Mouse (Mus musculus): ENCODE data around the gene Tspan14. TPM values are rescaled to one million over a fixed set of nuclear protein-coding genes. Genes with fewer than 3 reads are reported as not detected.

Tspan14 gene
- polyA plus RNA-seq, 2 experiments = 22.0 to 25.4 TPM

DNA sequence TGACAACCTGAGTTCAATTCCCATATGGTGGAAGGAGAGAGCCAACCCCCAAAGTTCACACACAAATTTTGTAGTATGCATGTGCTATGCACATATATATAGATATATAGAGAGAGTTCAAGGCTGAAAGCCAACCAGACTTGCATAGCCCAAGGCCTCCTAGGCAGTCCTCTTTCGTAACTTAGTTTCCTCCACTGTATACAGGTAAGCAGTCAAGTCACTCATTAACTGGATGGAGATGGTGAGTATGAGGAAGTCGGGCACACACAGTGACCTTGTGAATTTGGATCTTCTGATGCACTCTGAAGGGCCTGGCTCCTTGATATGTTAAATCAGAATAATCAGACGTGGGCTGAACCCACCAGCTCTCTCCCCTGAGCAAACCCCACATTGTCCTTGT lies 68.7 kb downstream of the Tspan14 start:
- H3K9ac ChIP-seq (replicated peaks) = no peak overlapping the region
- no peaks in the 10 kb centered on the region for H3K9me3 ChIP-seq (ENCODE audit: control insufficient read depth, low read length)
- peaks cover 0 to 19% of the 10 kb centered on the region in 2 experiments; a peak in 3 of 4 replicates for H3K4me1 ChIP-seq (replicated peaks; ENCODE audit: control insufficient read depth in 2 of 2, insufficient read depth in 2 of 2, low read length in 1 of 2)
- ATAC-seq (ENCODE audit: insufficient read depth) = 0 out of 2 replicates have a peak, but pooled peaks have one; percentile 34
- no peak overlapping the region for H3K4me2 ChIP-seq (ENCODE audit: low read depth)
- no peak overlapping the region for H3K27ac ChIP-seq
- H3K36me3 ChIP-seq (replicated peaks; ENCODE audit: control insufficient read depth, insufficient read depth, low read depth) = no peaks in the 10 kb centered on the region
- no peak overlapping the region for H3K4me3 ChIP-seq (ENCODE audit: insufficient read depth in 1 of 2, low read depth in 2 of 2, low read length in 2 of 2)
- no peak for DNase-seq (ENCODE audit: low read depth in 3 of 3, low spot score in 3 of 3)
- WGBS (ENCODE audit: insufficient replicate concordance) = 65% methylated on average over 3 of the region's 3 CpGs
- no peak for TF ChIP-seq CTCF (IDR thresholded peaks at IDR 0.05; ENCODE audit: low read depth)
- no peak for TF ChIP-seq EP300 (IDR thresholded peaks at IDR 0.05; ENCODE audit: low read depth)
- no peaks in the 10 kb centered on the region for H3K27me3 ChIP-seq (ENCODE audit: control insufficient read depth, insufficient read depth, low read length)

DNA sequence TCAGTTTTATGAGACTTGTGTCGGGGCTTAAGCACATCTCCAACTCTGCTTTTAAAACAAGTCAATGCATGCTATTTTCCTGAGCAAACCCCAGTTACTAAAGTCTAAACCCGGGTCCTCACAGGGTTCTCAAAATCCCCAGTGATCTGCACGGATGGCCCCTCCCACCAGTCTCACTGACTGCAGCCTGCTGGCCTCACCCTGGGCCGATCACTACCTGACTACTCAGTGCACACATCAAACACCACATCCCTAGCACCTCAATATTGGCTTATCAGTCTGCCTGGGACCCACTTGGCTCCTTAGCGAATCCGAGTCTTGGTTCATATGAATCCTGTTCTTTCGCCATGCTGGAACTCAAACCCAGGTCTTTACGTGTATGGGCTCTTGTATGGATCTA lies 70.9 kb downstream of the Tspan14 start:
- Histone ChIP-seq H3K36me3 (replicated peaks; ENCODE audit: control insufficient read depth, insufficient read depth, low read depth) (no peaks in the 10 kb centered on the region), H3K4me1 (replicated peaks; ENCODE audit: control insufficient read depth in 2 of 2, insufficient read depth in 2 of 2, low read length in 1 of 2) (peaks cover 0 to 12% of the 10 kb centered on the region in 2 experiments; a peak in 3 of 4 replicates), H3K9me3 (ENCODE audit: control insufficient read depth, low read length) (no peaks in the 10 kb centered on the region), H3K9ac (replicated peaks) (no peak overlapping the region), H3K27me3 (ENCODE audit: control insufficient read depth, insufficient read depth, low read length) (no peaks in the 10 kb centered on the region), H3K4me3 (ENCODE audit: insufficient read depth in 1 of 2, low read depth in 2 of 2, low read length in 2 of 2) (no peak overlapping the region), H3K4me2 (ENCODE audit: low read depth) (no peak overlapping the region), H3K27ac (no peak overlapping the region)
- WGBS (ENCODE audit: insufficient replicate concordance) = 56% methylated on average over 8 of the region's 8 CpGs
- DNase-seq (ENCODE audit: low read depth in 3 of 3, low spot score in 3 of 3) = no peak
- TF ChIP-seq CTCF (IDR thresholded peaks at IDR 0.05; ENCODE audit: low read depth) (no peak), EP300 (IDR thresholded peaks at IDR 0.05; ENCODE audit: low read depth) (no peak)
- no peak for ATAC-seq (ENCODE audit: insufficient read depth)

DNA sequence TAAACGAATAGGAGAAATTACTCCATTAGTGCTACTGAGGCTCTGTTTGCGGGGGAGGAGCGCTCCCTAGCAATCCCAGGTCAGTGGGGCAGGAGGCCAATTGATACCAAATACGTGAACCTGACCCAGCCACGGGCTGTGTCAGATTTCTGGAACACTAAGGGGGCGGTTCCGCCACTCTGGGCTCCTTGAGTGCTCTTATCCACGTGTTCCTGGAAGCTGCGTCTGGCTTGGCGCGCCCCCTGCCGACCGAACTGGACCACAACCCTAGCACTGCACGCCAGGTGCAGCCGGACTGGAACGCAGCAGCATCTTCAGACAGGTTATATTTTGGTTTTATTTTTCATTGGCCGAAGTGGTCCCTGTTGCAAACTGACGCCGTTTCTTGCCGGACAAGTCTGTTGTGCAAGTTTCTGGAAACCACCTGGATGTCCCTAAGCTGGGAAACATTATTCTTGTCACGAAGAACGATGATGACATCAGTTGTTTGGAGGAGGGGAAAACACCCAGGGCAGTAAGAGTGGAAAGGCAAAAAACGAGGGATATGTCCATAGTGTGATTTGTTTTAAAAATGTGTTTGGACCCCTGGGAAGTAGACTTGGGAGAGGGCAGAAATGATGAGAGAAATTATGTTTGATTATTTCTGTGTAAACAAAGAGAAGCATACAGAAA lies 71.9 kb downstream of the Tspan14 start:
- no peaks in the 10 kb centered on the region for H3K27me3 ChIP-seq (ENCODE audit: control insufficient read depth, insufficient read depth, low read length)
- 11% methylated on average over 23 of the region's 23 CpGs for WGBS (ENCODE audit: insufficient replicate concordance)
- TF ChIP-seq CTCF (IDR thresholded peaks at IDR 0.05; ENCODE audit: low read depth) (peak; percentile 95), EP300 (IDR thresholded peaks at IDR 0.05; ENCODE audit: low read depth) (no peak)
- no peak overlapping the region for H3K9ac ChIP-seq (replicated peaks)
- no peak overlapping the region for H3K4me3 ChIP-seq (ENCODE audit: insufficient read depth in 1 of 2, low read depth in 2 of 2, low read length in 2 of 2)
- no peak overlapping the region for H3K27ac ChIP-seq
- no peak overlapping the region for H3K4me2 ChIP-seq (ENCODE audit: low read depth)
- peaks cover 0 to 12% of the 10 kb centered on the region in 2 experiments; a peak in 3 of 4 replicates for H3K4me1 ChIP-seq (replicated peaks; ENCODE audit: control insufficient read depth in 2 of 2, insufficient read depth in 2 of 2, low read length in 1 of 2)
- DNase-seq (ENCODE audit: low read depth in 3 of 3, low spot score in 3 of 3) = peak; percentile 25 to 40 (median 39)
- ATAC-seq (ENCODE audit: insufficient read depth) = peak; percentile 66; the same call in 1 of the 2 replicates
- H3K9me3 ChIP-seq (ENCODE audit: control insufficient read depth, low read length) = no peaks in the 10 kb centered on the region
- H3K36me3 ChIP-seq (replicated peaks; ENCODE audit: control insufficient read depth, insufficient read depth, low read depth) = no peaks in the 10 kb centered on the region

DNA sequence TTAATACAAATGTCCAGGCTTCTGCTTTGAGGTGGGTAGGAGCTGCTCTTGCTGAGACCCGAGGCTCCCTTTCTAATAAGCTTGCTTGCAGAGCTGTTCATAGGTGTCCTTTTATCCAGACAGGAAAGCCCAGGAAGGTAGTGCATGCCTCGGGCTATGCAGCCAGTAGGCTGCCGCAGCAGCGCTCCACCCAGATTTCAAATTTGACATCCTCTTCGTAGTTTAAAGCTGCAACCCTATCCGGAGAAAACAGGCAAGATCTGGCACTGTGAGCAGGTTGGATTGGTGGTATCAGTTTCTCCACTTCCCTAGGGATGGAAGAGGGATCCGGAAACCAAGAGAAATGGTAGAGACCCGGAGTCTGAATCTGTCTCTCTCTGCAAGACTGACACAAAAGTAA lies 72.7 kb downstream of the Tspan14 start:
- no peak for DNase-seq (ENCODE audit: low read depth in 3 of 3, low spot score in 3 of 3)
- ATAC-seq (ENCODE audit: insufficient read depth) = no peak
- WGBS (ENCODE audit: insufficient replicate concordance) = 65% methylated on average over 8 of the region's 8 CpGs

DNA sequence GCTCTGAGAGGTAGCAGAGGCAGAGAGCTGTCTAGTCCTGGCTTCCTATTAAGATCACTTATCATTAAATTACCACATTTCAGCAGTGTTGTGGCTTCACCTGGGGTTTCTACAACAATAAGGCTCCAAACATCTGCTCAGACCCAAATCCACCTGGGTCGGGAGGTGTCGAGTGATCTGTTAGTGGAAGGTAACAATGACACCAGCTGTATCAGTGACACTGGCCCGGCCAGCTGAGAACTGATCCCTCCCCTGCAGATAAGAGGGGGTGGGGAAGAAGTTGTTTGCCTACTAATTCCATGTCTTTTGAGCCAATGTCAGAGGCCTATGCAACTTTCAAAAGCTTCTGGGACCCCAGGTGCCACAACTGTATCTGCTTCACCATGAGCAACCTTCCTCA lies 73.4 kb downstream of the Tspan14 start, which contains the start of gene Sh2d4b:
TSS of gene Sh2d4b (minus strand) at position 71 of the 400 bp plus-strand sequence.
- TF ChIP-seq EP300 (IDR thresholded peaks at IDR 0.05; ENCODE audit: low read depth) (no peak), CTCF (IDR thresholded peaks at IDR 0.05; ENCODE audit: low read depth) (no peak)
- no peak within 1 kb of the TSS for H3K9ac ChIP-seq (replicated peaks)
- no peaks in the 10 kb centered on the region for H3K27me3 ChIP-seq (ENCODE audit: control insufficient read depth, insufficient read depth, low read length)
- DNase-seq (ENCODE audit: low read depth in 3 of 3, low spot score in 3 of 3) (no peak), ATAC-seq (ENCODE audit: insufficient read depth) (no peak)
- 17% methylated on average over 3 of the region's 3 CpGs for WGBS (ENCODE audit: insufficient replicate concordance)
- H3K4me3 ChIP-seq (ENCODE audit: insufficient read depth in 1 of 2, low read depth in 2 of 2, low read length in 2 of 2) = no peak within 1 kb of the TSS
- H3K4me1 ChIP-seq (replicated peaks; ENCODE audit: control insufficient read depth in 2 of 2, insufficient read depth in 2 of 2, low read length in 1 of 2) = peaks cover 0 to 12% of the 10 kb centered on the region in 2 experiments; a peak in 3 of 4 replicates
- no peak within 1 kb of the TSS for H3K4me2 ChIP-seq (ENCODE audit: low read depth)
- no peaks in the 10 kb centered on the region for H3K36me3 ChIP-seq (replicated peaks; ENCODE audit: control insufficient read depth, insufficient read depth, low read depth)
- no peaks in the 10 kb centered on the region for H3K9me3 ChIP-seq (ENCODE audit: control insufficient read depth, low read length)
- no peak within 1 kb of the TSS for H3K27ac ChIP-seq

More for the DNA sequence above, 72.7 kb downstream of the Tspan14 start:
- Histone ChIP-seq H3K4me3 (ENCODE audit: insufficient read depth in 1 of 2, low read depth in 2 of 2, low read length in 2 of 2) (no peak overlapping the region), H3K4me2 (ENCODE audit: low read depth) (no peak overlapping the region), H3K36me3 (replicated peaks; ENCODE audit: control insufficient read depth, insufficient read depth, low read depth) (no peaks in the 10 kb centered on the region), H3K9ac (replicated peaks) (no peak overlapping the region), H3K27me3 (ENCODE audit: control insufficient read depth, insufficient read depth, low read length) (no peaks in the 10 kb centered on the region), H3K9me3 (ENCODE audit: control insufficient read depth, low read length) (no peaks in the 10 kb centered on the region), H3K27ac (no peak overlapping the region), H3K4me1 (replicated peaks; ENCODE audit: control insufficient read depth in 2 of 2, insufficient read depth in 2 of 2, low read length in 1 of 2) (peaks cover 0 to 12% of the 10 kb centered on the region in 2 experiments; a peak in 3 of 4 replicates)
- TF ChIP-seq CTCF (IDR thresholded peaks at IDR 0.05; ENCODE audit: low read depth) (no peak), EP300 (IDR thresholded peaks at IDR 0.05; ENCODE audit: low read depth) (no peak)
